Mouse (Mus musculus) common myeloid progenitor, adult 5-6 weeks (primary cell): Measurements from ENCODE around the gene Abr. TPM values are rescaled to one million over a fixed set of nuclear protein-coding genes. Genes with fewer than 3 reads are reported as not detected.
A peak's percentile ranks its signal among the peaks of the same experiment; 100 is the strongest.

Experiments
- ATAC-seq: replicated peaks from 2 replicates; pipeline ENCODE4 v1.8.0; 2016; ENCODE audit warnings: low read depth, mild to moderate bottlenecking, moderate TSS enrichment, inconsistent platforms; ENCODE audit not compliant: poor library complexity, severe bottlenecking
- total RNA-seq: library from RNA; stranded (forward); fragments of 200-1000, 187-1606 nt; gene quantifications from 2 replicates; pipeline ENCODE4 v1.2.3, GENCODE M21; 2017

The Abr gene
- total RNA-seq, 1 experiment from 2014 or later: 32.9 TPM

DNA sequence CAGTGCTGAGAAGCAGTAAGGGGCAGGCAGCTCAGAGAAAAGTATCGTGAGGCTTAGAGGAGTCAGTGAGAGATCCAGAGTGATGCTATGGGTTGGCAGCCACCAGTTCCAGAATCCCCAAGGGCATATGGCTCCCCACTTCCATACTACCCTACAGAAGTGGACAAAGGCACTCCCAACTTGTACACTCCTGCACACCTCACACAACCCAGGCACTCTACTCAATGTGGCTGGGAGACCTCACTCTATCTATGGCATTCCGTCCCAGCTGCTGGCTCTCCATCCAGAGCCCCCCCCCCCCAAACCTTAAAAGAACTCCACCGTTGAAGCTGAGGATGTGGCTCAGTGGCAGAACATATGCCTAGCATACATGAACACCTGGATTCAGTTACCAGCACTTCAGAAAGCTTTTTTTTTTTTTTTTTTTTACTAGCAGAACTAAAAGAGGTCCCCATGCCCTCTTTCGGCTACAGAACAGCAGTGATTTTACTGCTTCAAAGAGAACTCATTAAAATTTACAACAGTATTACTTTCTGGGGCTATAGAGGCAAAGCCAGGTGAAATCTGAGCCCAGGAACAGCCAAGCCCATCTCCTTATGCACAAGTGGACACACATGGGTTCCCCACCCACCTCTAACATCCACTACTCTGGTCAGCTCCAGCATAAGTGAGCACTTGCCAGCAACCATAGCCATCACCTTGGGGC is 96.3 kb downstream of the Abr start:
- no peak for ATAC-seq

DNA sequence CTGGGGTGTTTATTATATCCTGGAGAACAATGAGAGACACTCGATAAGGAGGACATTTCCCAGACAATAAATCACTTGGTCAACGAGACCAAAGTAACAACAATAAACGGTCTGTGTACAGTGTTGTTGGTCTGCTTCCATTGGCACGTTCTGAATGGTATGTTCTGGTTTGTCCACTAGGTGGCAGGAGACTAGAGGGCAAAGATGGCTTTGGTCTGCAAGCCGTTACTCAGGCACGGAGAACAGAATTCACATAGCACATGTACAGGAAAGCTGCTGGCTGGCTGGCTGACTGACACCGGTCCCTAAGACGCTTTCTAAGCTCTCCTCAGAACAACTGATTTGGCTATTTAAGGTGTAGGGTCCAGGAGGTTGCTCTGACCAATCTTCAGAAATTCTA is 97.2 kb downstream of the Abr start:
- ATAC-seq: peak; percentile 92

DNA sequence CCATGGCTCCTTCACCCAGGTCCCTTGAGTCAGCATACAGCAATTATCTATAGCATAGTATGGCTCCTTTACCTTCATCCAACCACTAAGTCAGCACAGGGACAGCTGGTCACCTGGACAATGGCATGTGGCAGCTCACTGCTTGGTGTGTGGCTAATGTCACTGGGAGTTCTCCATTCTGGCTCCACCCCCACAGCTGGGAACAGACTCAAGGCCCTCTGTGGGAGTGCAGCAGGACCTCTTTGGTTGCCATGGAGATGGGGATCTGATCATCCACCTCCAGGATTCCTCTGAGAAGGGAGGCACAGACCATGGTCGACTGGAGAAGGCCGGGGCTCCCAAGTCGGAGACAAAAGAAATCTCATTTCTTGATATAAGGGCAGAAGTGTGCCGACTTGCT is 98.8 kb downstream of the Abr start:
- no peak for ATAC-seq

DNA sequence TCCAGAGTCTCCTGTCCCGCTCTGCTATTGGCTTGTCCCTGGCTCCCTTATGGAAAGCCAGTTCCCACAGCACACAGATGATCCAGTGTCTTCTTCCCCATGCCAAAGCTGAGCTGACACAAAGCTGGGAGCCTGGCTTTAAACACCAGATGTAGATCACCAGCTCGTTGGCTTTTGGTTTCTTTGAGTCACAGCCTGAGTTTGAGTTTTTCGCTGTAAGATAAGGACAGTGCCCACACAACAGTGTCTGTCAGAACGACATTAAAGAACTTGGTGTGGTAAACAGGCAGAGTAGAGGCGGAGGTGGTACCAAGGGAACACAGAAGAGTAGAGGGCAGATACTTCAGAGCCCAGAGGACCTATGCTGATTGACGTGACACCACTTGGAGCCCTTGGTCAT is 101.2 kb downstream of the Abr start:
- ATAC-seq: no peak

DNA sequence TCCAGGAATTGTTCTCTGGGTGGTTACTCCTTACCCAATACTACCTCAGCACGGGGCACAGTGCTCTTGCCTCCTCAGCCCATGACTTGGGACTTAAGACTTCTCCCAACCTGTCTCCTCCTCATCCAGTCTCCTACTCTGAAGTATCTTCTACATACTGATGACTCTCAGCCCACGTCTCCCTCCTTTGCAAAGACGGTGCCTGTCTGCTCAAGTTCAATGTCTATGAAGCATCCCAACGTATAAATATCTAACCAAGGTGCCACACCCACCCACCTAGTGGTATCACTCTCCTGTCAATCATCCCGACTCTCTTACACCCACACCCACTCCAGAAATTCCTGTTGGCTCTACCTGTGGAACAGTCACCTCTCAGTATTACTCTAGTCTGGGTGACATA is 103.5 kb downstream of the Abr start:
- no peak for ATAC-seq

DNA sequence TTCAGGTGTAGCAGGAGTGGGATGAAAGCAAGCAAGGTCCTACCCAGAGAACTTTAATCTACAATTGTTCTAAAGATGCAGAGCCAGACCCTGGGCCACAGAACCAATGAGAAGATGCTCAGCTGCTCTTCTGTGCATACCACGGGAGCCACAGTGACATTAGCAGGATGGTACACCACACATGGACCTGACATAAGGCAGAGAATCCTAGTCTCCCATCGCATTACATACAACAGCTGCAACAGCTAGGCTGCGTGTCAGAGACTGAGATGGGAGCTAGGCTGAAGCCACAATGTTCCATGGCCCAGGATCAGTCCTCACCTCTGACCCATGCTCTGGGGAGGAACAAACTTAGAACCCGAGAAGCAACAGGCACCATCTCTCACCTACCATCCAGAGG is 104.0 kb downstream of the Abr start:
- no peak for ATAC-seq

DNA sequence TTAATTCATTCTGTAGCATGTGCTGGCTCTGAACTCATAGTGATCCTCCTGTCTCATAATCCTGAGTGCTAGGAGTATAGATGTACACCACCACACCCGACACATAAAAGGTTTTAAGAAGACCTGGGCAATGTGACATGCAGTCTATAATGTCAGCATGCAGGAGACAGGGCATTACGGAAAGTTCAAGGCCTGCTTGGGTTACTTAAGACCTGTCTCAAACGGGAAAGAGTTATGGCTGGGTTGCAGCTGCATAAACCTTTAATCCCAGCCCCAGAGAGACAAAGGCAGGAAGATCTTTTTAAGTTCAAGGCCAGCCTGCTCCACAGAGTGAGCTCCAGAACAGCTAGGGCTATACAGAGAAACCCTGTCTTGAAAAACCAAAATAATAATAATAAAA is 105.2 kb downstream of the Abr start:
- ATAC-seq: no peak

DNA sequence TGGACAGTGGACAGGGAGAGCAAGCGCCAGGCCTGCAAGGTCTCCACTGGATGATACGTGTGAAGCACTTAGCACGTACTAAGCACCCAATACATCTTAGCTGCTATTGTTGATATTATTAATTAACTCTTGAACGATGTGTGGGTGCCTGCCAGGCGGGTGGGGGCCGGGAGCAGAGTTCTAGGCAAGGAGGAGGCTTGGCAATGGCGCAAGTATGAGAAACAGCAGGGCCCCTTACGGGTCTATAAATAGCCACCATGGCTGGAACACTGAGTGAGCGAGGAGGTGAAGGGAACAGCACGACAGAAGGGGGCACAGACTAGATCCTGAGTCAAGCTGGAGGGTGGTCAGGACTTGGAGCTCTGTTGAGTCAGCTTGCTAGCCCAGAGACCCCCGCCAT is 107.0 kb downstream of the Abr start:
- no peak for ATAC-seq

DNA sequence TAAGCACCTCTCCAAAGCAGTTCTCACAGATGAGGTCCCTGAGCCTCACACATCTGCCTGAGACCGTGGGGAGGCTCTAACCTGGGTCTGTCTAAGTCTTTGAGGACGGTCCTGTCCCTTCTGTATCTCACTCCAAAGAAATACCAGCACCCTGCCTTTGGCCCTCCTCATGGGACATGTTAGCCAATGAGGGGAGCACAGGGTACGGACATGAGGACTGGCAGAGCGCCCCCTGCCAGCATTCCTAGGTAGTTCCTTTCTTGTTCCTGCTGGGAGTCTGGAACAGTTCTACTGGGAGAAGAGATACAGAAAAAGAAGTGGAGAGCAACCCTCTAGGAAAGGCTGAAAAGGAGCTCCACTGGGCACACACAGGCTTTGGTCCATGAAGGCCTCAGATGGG is 111.1 kb downstream of the Abr start:
- ATAC-seq: no peak

DNA sequence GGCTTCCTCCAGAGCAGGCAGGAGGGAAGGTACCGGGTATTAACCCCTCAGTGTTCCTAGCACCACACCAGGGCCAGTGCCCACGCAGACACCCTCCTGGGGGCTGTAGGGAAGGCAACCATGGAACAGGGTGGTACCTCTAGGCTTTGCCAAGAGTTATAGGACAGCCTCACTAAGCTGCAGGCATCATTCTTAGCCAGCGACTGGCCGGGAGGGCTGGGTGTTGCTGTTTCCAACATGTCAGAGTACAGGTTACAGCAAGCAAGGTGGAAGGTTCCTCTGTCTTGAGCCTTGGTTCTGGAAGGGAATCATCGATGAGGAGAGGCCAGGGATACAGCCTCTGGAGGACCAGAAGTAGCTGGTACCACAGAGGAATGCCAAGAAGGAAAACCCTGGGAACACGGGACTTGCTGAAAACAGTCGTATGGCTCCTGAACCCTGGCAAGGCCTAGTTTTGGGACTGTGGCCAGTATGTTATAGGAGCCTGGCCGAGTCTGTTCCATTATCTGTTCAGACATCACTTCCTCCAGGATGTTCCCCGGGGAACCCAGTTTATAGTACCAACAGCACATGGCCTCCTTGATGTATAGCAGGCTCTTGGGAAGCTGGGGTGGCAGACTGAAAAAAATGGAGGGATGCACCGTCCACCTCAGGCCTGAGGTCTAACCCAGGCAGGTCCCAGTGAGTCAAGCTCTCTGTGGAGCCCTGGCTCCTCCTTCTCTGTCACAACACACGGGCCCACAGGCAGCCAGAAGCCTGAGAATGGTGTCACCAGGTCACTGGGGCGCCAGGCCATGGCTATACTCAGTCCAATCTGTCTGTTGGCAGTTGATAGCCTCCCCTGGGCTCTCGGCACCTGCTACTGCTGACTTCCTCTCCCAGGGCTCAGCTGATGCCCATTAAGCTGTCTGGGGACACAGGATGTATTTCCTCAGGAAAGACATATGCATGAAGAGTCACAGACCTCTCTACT is 112.1 kb downstream of the Abr start:
- ATAC-seq: 0 out of 2 replicates have a peak, but pooled peaks have one; percentile 27

DNA sequence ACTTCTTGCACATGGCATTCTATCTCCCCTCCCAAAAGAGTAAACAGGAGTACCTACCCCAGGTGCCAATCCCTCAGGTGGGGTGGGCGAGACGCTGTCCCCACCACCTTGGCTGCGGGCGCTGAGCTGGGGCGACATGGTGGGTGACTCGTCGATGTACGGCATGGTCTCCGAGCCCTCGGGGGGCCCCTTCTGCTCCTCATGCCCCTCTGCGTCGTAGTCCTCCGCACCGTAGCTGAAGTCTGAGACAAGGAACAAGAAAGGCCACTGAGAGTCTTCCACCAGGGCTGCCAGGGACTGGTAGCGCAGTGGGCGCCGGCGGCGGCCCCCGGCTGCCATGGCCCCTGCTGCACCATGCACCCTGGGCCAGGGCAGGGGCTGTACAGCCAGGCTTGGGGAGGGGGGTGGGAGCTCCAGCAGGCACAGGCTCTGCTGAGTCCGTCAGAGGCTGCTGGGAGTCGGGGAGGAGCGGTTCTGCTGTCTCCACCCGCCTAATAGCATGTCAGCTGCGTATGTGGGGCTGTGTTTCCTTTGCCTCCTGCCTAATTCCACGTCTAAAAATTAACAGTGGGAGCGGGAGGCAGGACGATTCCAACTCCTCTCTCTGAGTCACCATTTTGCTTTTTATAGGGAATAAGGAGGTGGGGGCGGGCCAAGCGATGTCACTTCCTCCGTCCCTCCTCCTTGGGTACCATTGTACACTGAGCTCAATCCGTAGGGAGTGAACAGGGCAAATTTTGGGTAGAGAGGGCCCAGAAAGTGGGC is 113.1 kb downstream of the Abr start:
- no peak for ATAC-seq

DNA sequence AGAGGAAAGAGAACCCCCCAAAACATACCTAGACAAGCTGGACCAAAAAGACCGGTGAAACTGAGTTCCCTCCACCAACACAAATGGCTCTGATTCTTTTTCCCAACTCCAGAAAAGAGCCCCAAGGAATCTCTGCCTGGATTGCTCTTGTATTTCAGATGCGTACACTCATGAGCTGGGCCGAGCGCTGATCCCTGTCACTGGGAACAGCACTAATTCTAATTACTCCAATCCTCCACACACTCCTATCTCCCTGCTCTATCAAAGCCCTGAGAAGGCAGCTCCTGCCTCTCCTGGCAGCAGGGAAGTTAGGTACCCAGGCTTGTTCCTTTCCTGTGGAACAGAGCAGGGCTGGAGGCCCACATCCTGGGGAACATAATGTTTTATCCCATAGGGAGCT is 114.0 kb downstream of the Abr start:
- ATAC-seq: no peak

DNA sequence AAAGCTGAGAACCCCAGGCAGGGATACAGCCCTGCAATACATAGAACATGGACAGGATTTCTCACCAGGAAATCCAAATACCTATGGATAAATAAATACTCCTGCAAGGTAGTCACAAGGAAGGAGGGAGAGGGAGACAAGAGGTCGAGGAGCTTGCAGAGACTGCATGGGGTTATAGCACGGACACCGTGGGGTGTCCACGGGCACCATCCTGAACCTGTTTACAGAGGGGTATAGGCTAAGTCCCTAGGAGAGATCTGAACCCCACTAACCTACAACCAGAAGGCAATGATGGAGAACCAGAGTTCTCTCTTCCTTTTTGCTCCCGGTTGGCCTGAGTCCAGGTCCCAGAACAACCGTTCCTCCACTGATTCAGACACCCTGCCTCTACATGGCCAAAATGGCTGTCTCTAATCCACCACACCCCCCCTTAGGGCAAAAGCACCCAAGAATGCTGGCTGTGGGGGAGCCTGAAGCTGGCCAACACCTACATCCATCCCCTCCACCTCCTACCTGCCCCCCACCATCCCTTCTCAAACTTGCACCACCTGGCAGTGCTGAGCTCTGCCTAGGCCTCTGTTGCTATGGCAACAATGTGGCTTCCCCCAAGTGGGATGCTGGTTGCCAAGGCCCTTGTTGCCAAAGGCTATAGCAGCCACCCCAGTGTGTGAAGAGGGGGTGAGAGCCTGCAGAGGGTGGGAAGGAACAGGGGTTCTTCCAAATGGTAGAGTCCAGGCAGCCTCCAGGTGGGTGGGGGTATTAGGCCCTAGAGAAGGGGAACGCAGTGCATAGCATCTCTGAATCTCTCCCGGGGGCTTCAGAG is 114.6 kb downstream of the Abr start:
- ATAC-seq: no peak

DNA sequence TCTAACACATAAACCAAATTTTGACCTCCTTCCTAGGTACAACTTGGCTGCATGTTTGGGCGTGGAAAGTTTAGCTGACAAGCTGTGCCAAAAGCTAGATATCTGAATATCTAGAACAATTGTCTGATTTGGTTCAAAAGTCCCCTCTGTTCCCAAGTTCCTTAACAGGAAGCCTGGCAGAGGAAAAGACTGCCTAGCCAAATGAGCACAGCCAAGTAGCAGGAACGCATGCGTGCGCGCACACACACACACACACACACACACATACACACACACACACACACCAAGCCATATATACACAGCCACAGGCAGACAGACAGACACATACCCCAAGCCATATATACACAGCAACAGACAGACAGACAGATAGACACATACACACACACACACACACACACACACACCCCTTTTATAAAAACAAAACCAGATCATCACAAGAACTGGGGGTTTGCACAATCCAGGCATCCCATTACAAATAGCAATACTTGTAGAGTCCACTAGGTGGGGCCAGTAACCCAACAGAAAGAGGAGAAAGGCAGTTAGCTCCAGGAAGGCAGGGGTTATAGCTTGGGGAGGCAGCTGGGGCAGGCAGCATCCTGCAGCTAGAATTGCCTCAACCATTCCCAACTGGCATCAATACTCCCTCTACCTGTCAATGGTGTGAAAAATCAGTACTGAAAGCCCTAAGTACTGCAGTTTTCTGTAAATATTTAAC is 115.4 kb downstream of the Abr start:
- peak; percentile 74; the same call in 1 of the 2 replicates for ATAC-seq

DNA sequence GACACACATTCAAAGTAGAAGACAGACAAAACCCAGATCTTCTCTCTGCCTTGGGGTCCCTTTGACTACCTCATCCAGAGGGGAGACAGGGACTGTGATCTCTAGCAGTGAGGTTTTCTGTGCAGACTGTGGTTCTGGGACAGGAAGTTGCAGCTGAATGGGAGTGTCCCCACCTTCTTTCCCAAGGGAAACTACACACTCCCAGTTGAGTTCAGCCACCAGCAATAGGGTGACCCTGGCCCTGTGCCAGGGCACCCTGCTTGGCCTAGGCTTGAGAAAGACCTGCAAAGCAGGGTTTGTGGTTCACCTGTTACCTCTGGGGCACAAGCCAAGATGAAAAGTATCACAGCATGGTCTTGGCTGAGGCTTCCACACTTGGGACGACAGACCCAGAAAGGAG is 117.0 kb downstream of the Abr start:
- no peak for ATAC-seq

DNA sequence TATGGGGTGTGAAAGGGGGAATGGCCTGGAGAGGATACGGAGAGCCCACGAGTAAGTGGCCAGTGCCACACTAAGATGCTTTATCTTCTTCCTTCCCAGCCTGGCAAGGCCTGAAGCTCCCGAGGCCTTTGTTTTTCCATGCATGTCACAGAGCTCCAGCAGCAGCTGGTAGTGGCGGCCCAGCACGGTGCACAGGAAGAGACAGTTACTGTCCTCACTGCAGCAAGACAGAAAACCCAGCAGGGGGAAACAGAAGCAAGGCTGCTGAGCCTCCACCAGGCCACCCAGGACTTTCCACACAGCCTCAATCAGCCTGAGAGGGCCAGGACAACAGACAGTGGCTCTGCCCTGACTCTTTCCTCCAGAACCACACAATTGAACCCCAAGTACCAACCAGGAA is 118.1 kb downstream of the Abr start:
- ATAC-seq: no peak

DNA sequence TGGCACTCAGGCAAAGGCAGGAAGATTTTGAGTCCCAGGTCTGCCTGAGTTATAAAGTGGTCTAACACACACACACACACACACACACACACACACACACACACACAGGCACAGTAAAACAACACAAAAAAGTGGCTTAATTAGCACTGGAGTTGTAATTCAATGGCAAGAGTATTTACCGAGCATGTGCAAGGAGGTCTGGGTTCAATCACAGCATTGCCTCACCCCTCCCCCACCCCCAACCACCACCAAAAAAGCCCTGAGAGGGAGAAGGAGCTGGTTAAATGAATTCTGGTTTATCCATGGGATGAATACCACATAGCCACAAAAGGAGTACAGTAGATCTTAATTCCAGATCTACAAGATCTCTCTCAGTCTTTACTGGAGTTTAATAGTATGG is 122.1 kb downstream of the Abr start:
- no peak for ATAC-seq

DNA sequence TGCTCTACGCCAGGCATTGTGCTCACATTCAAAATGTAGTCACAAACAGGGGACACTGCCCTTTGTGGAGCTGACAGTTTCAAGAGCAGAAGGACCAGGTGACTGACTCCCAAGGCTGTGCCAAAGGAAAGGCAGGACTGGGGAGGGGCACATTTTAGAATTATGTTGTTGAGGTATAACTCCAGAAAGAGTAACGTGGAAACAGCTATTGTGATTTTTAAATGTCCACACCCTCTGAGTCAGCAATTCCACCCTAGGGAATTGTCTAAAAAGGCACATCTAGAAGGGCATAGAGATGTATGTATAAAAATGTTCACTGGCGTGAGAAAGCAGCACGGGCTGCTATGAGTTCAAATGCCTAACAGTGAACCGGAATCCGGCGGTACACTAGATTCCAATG is 122.5 kb downstream of the Abr start:
- ATAC-seq: no peak

DNA sequence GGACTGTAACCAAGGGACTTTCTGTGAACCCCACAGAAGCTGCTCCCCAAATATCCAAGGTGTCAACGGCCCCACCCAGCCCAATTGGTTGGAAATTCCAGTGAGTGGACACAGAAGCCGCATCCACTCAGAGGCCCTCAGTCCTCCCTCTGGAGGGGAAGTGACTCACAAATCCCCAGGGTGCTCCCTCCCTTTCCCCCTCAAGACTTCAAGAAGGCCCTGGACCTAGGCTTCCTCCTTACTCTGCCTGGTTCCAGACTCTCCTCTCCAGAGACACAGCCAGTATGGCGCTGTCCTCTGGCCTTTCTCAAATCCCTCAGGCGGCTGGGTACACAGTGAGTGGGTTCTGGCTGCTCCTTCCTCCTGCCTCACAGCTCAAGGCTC is 124.4 kb downstream of the Abr start:
- ATAC-seq: no peak
